Mouse (Mus musculus): ENCODE measurements around the gene Gh. TPM values are rescaled to one million over a fixed set of nuclear protein-coding genes. Genes with fewer than 3 reads are reported as not detected.

Gh gene
- total RNA-seq, 2 experiments from 2014 or later = not detected

- peak; percentile 91 to 93 for DNase-seq
Observed at GRCm38 (mm10) chr11:106268326-106269059, 33.2 kb downstream of the Gh start.

GRCm38 (mm10) chr11:106267871-106268270 lies 33.8 kb downstream of the Gh start:
- no peak for DNase-seq

- DNase-seq = peak; percentile 54
Observed at GRCm38 (mm10) chr11:106267311-106267852, 34.3 kb downstream of the Gh start.

DNA sequence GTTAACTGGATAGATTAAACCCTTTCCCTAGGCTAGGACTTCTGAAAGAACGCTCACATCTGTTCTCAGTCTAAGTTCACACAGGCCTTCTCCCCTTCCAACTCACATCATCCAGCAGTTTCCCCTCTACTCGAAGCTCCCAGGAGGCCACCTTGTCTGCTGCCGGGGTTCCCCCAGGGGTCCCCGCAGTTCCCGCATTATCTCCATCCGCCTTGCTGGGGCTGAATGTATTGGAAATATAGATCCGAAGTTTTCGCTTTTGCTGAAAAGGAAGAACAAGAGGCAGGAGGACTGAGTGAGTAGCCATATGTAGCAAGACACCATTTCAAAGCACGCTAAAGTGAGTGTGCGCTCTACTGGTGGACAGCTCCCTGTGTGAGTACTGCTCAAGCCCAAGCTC lies 35.2 kb downstream of the Gh start:
- no peak for DNase-seq

DNA sequence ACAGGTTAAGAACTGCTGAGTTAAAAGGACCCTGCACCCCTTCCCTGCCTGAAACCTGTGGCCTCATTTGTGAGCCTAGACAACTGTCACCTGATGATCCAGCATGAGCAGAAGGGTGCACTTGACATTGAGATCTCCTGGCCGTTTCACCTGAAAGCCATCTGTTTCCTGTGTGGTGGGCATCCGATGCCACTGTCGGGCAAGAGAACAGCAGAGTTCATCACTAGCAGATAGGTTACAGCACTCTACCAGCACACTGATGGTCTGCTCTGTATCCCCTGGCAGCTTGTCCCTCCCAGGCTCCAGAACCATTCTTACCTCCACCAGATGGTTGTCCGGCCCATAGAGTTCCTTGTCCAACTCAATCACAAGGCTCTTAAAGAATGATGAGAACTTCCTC lies 36.1 kb downstream of the Gh start:
- no peak for DNase-seq

- no peak for DNase-seq
Observed at GRCm38 (mm10) chr11:106264988-106265387, 36.7 kb downstream of the Gh start.

- no peak for DNase-seq
Observed at GRCm38 (mm10) chr11:106263963-106264362, 37.7 kb downstream of the Gh start.

- no peak for DNase-seq
Observed at GRCm38 (mm10) chr11:106260826-106261450, 40.7 kb downstream of the Gh start.

- DNase-seq = peak in 1 of 2 experiments; percentile 47
Observed at GRCm38 (mm10) chr11:106256775-106257174, 44.9 kb downstream of the Gh start.

GRCm38 (mm10) chr11:106255685-106256451 lies 45.8 kb downstream of the Gh start, which contains the start of the genes Ftsj3 and Psmc5:
Gene Ftsj3, minus strand, starts transcription at chr11:106256079.
Gene Psmc5, plus strand, starts transcription at chr11:106256154.
- DNase-seq = peak; percentile 97 to 100

DNA sequence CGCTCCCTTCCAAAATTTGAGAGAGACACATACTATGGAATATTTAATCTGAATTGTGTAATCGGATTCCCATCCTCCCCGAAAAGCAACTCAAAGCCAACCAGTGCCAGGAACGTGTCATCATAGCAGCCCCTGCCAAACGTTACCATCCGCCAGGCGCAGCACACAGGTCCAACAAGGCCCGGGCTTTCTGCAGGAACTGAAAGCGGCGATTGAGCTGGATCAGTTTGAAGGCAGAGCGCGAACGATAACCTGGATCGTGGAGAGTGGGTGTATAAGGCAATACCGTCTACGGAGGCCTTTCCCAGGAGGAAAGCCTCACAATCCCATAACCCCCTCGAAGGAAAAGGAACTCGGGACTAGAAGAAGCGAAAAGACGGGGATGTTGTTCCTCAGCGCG lies 46.5 kb downstream of the Gh start:
- DNase-seq = no peak

GRCm38 (mm10) chr11:106254767-106255166 lies 46.9 kb downstream of the Gh start:
- no peak for DNase-seq

Other genes with a start within 250 kb of the Gh start
- 10 to 100 TPM; 65.6 to 68.9 TPM for gene Taco1, start 235.8 kb downstream of the Gh start, total RNA-seq (2021)
- 10 to 100 TPM; 35.0 to 37.3 TPM for gene Map3k3, start 217.3 kb downstream of the Gh start, total RNA-seq (2021)
- gene Gm10840, start 141.0 kb downstream of the Gh start, total RNA-seq (2021) = not detected
- 10 to 100 TPM in 1 of 2 experiments, 1 to 10 TPM in 1; 3.5 to 12.3 TPM for gene Limd2, start 141.0 kb downstream of the Gh start, total RNA-seq (2021)
- 1 to 10 TPM; 6.2 to 8.0 TPM for gene Strada, start 99.7 kb downstream of the Gh start, total RNA-seq (2021)
- gene Ccdc47, start 85.5 kb downstream of the Gh start, total RNA-seq (2021) = 10 to 100 TPM; 70.0 to 74.0 TPM
- 10 to 100 TPM; 24.1 to 26.7 TPM for gene Ddx42, start 84.9 kb downstream of the Gh start, total RNA-seq (2021)
- 10 to 100 TPM; 19.5 to 23.2 TPM for gene Ftsj3, start 45.8 kb downstream of the Gh start, total RNA-seq (2021)
- gene Psmc5, start 45.7 kb downstream of the Gh start, total RNA-seq (2021) = 100 to 1,000 TPM; 109 TPM
- 10 to 100 TPM; 12.3 to 19.0 TPM for gene Smarcd2, start 28.9 kb downstream of the Gh start, total RNA-seq (2021)
- gene Tcam1, start 25.2 kb downstream of the Gh start, total RNA-seq (2021) = not detected
- 10 to 100 TPM in 1 of 2 experiments, 1 to 10 TPM in 1; 2.0 to 14.1 TPM for gene Cd79b, start 12.9 kb upstream of the Gh start, total RNA-seq (2021)
- gene Scn4a, start 51.4 kb upstream of the Gh start, total RNA-seq (2021) = 10 to 100 TPM; 22.6 to 23.8 TPM
- 1 to 10 TPM in 1 of 2 experiments, under 1 TPM in 1; 0.57 to 1.3 TPM for gene Prr29, start 63.6 kb upstream of the Gh start, total RNA-seq (2021)
- 10 to 100 TPM; 19.2 to 24.5 TPM for gene Icam2, start 86.2 kb upstream of the Gh start, total RNA-seq (2021)
- 10 to 100 TPM; 12.1 to 12.4 TPM for gene Ern1, start 186.0 kb upstream of the Gh start, total RNA-seq (2021)

Measured in heart, adult 18-20 months (tissue).